Mouse (Mus musculus) hindbrain, embryonic 16.5 days (tissue): ENCODE measurements around the gene Alb. TPM values are rescaled to one million over a fixed set of nuclear protein-coding genes. Genes with fewer than 3 reads are reported as not detected.

Experiments used
- ATAC-seq: fragments of 200-750 bp; cut with Nextera tagmentation; 2 replicates; pipeline ENCODE4 v1.8.0; 2017; ENCODE audit warnings: moderate TSS enrichment, moderate library complexity
- H3K27ac ChIP-seq: fragments of 300-500 bp; sonication (generic); 2 replicates; pipeline ENCODE4 v1.5.1; 2014; ENCODE audit warnings: low read depth, mild to moderate bottlenecking, control low read depth, low read length, moderate library complexity
- H3K27me3 ChIP-seq: fragments of 300-500 bp; sonication (generic); replicated peaks from 2 replicates; pipeline ENCODE4 v1.6.1; 2014; ENCODE audit warnings: low read length; ENCODE audit not compliant: control insufficient read depth, insufficient read depth
- H3K36me3 ChIP-seq: fragments of 300-500 bp; sonication (generic); 2 replicates; pipeline ENCODE4 v1.6.1; 2014; ENCODE audit warnings: mild to moderate bottlenecking, low read length, moderate library complexity, mixed read lengths; ENCODE audit not compliant: control insufficient read depth, insufficient read depth
- H3K4me1 ChIP-seq: fragments of 300-500 bp; sonication (generic); 2 replicates; pipeline ENCODE4 v1.6.1; 2014; ENCODE audit warnings: low read depth, low read length; ENCODE audit not compliant: control insufficient read depth, insufficient read depth
- H3K4me2 ChIP-seq: fragments of 300-500 bp; sonication (generic); 2 replicates; pipeline ENCODE4 v1.6.1; 2014; ENCODE audit warnings: mild to moderate bottlenecking, low read length, control low read depth, moderate library complexity
- H3K4me3 ChIP-seq: fragments of 300-500 bp; sonication (generic); 2 replicates; pipeline ENCODE4 v1.5.1; 2014; ENCODE audit warnings: mild to moderate bottlenecking, low read length, control low read depth, moderate library complexity
- H3K9ac ChIP-seq: fragments of 300-500 bp; sonication (generic); 2 replicates; pipeline ENCODE4 v1.6.1; 2014; ENCODE audit warnings: low read depth, mild to moderate bottlenecking, control low read depth, low read length, moderate library complexity
- H3K9me3 ChIP-seq: fragments of 300-500 bp; sonication (generic); 2 replicates; pipeline ENCODE4 v1.6.1; 2014; ENCODE audit warnings: mild to moderate bottlenecking, low read length, moderate library complexity; ENCODE audit not compliant: control insufficient read depth
- WGBS: fragments of 180-500 bp; shearing (Covaris S2); extraction: QIAGEN DNeasy Blood & Tissue Kit; methylation state at CpG from one replicate; pipeline ENCODE4 v1.1.7; 2014; 5-methylcytosine and 5-hydroxymethylcytosine counted together
- polyA plus RNA-seq: library from polyadenylated mRNA; unstranded; fragments of >200 nt; fragmentation: Nextera tagmentation; extraction: Ambion mirVana; gene quantifications from 2 replicates; pipeline ENCODE4 v1.2.1, GENCODE M21; 2015

The Alb gene
- polyA plus RNA-seq, 1 experiment from 2014 or later: not detected

GRCm38 (mm10) chr5:90452711-90453110, 8.0 kb upstream of the Alb start:
- Histone ChIP-seq H3K4me2 (no peak overlapping the region), H3K27me3 (no peaks in the 10 kb centered on the region), H3K27ac (no peak overlapping the region), H3K9ac (no peak overlapping the region), H3K9me3 (no peaks in the 10 kb centered on the region), H3K36me3 (no peaks in the 10 kb centered on the region), H3K4me1 (no peaks in the 10 kb centered on the region), H3K4me3 (no peak overlapping the region)
- no peak for ATAC-seq
- WGBS: 79% methylated on average over 4 of the region's 4 CpGs

GRCm38 (mm10) chr5:90457241-90457640, 3.5 kb upstream of the Alb start:
- no peak for ATAC-seq
- H3K4me3 ChIP-seq: no peak overlapping the region
- no peak overlapping the region for H3K9ac ChIP-seq
- WGBS: 87% methylated on average over 1 of the region's 1 CpGs
- H3K4me1 ChIP-seq: no peaks in the 10 kb centered on the region
- H3K27ac ChIP-seq: no peak overlapping the region
- H3K4me2 ChIP-seq: no peak overlapping the region
- H3K9me3 ChIP-seq: no peaks in the 10 kb centered on the region
- no peaks in the 10 kb centered on the region for H3K36me3 ChIP-seq
- no peaks in the 10 kb centered on the region for H3K27me3 ChIP-seq

DNA sequence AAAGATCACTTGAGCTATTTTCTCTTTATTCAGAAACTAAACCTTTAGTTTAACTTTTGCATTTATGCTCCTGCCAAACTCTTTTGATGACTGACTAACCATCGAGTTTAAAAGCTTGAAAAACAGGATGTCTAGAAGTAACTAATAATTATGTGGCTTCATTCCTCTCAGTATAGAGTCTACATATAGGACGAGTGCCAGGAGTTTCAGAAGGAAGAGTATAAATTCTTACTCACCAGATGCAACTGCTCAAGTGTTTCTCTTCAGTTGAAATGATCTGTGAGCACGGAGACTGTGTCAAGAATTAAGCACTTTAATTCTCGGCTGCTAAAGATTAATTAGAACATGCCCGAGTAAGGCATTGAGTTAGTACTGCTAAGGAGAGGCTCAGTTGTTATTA, 2.0 kb upstream of the Alb start:
- no peaks in the 10 kb centered on the region for H3K4me1 ChIP-seq
- H3K27me3 ChIP-seq: no peaks in the 10 kb centered on the region
- H3K36me3 ChIP-seq: no peaks in the 10 kb centered on the region
- ATAC-seq: no peak
- no peak overlapping the region for H3K4me2 ChIP-seq
- H3K27ac ChIP-seq: no peak overlapping the region
- H3K9me3 ChIP-seq: no peaks in the 10 kb centered on the region
- WGBS: 86% methylated on average over 5 of the region's 5 CpGs
- H3K9ac ChIP-seq: no peak overlapping the region
- no peak overlapping the region for H3K4me3 ChIP-seq

GRCm38 (mm10) chr5:90466806-90467205, 6.1 kb downstream of the Alb start:
- H3K27me3 ChIP-seq: no peaks in the 10 kb centered on the region
- no peaks in the 10 kb centered on the region for H3K4me1 ChIP-seq
- 79% methylated on average over 4 of the region's 4 CpGs for WGBS
- ATAC-seq: no peak
- H3K9me3 ChIP-seq: no peaks in the 10 kb centered on the region
- no peaks in the 10 kb centered on the region for H3K36me3 ChIP-seq
- no peak overlapping the region for H3K9ac ChIP-seq
- no peak overlapping the region for H3K4me2 ChIP-seq
- H3K27ac ChIP-seq: no peak overlapping the region
- H3K4me3 ChIP-seq: no peak overlapping the region

DNA sequence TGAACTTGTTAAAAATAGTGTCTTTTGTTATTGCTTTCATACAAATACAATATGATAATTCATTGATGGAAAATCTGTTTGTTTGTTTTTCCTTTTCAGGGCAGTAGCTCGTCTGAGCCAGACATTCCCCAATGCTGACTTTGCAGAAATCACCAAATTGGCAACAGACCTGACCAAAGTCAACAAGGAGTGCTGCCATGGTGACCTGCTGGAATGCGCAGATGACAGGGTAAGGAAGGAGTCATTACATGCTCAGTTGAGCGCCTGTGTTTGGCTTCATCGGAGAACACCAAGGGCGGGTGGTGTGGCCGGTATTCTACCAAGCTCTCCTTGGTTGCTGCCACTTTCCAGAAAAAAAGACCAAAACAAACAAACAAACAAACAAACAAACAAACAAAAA, 6.5 kb downstream of the Alb start:
- Histone ChIP-seq H3K27ac (no peak overlapping the region), H3K4me3 (no peak overlapping the region), H3K4me2 (no peak overlapping the region), H3K9me3 (no peaks in the 10 kb centered on the region), H3K36me3 (no peaks in the 10 kb centered on the region), H3K9ac (no peak overlapping the region), H3K4me1 (no peaks in the 10 kb centered on the region), H3K27me3 (no peaks in the 10 kb centered on the region)
- WGBS: 9% methylated on average over 6 of the region's 6 CpGs
- ATAC-seq: no peak

DNA sequence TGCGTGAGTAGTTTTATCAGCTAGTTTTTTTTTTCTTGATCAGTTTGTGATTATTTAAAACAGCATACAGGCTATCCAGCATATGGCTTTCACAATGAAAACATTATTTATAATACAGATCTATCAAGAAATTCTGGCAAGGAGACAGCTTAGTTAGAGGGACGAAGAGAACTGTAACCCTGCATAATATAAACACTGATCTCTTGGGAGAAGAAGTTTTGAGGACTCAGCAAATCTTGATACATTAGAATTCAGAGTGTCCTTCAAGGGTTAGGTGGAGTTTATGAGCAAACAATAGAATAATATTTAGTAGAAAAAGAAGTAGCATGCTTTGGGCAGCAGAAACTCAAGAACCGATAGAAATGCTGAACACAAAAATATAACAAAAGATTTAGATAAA, 10.1 kb downstream of the Alb start:
- no peak overlapping the region for H3K4me3 ChIP-seq
- no peaks in the 10 kb centered on the region for H3K36me3 ChIP-seq
- WGBS: 91% methylated on average over 3 of the region's 3 CpGs
- H3K9ac ChIP-seq: no peak overlapping the region
- H3K27me3 ChIP-seq: no peaks in the 10 kb centered on the region
- ATAC-seq: no peak
- H3K27ac ChIP-seq: no peak overlapping the region
- no peaks in the 10 kb centered on the region for H3K9me3 ChIP-seq
- no peaks in the 10 kb centered on the region for H3K4me1 ChIP-seq
- no peak overlapping the region for H3K4me2 ChIP-seq

GRCm38 (mm10) chr5:90473902-90474301, 13.2 kb downstream of the Alb start:
- ATAC-seq: no peak
- Histone ChIP-seq H3K9ac (no peak overlapping the region), H3K27ac (no peak overlapping the region), H3K36me3 (no peaks in the 10 kb centered on the region), H3K4me1 (no peaks in the 10 kb centered on the region), H3K27me3 (no peaks in the 10 kb centered on the region), H3K4me2 (no peak overlapping the region), H3K9me3 (no peaks in the 10 kb centered on the region), H3K4me3 (no peak overlapping the region)
- WGBS: 89% methylated on average over 4 of the region's 4 CpGs

DNA sequence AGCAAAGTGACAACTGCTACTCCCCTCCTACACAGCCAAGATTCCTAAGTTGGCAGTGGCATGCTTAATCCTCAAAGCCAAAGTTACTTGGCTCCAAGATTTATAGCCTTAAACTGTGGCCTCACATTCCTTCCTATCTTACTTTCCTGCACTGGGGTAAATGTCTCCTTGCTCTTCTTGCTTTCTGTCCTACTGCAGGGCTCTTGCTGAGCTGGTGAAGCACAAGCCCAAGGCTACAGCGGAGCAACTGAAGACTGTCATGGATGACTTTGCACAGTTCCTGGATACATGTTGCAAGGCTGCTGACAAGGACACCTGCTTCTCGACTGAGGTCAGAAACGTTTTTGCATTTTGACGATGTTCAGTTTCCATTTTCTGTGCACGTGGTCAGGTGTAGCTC, 13.7 kb downstream of the Alb start:
- Histone ChIP-seq H3K9me3 (no peaks in the 10 kb centered on the region), H3K4me3 (no peak overlapping the region), H3K4me1 (no peaks in the 10 kb centered on the region), H3K27me3 (no peaks in the 10 kb centered on the region), H3K4me2 (no peak overlapping the region), H3K27ac (no peak overlapping the region), H3K36me3 (no peaks in the 10 kb centered on the region), H3K9ac (no peak overlapping the region)
- ATAC-seq: no peak
- WGBS: 95% methylated on average over 5 of the region's 5 CpGs

DNA sequence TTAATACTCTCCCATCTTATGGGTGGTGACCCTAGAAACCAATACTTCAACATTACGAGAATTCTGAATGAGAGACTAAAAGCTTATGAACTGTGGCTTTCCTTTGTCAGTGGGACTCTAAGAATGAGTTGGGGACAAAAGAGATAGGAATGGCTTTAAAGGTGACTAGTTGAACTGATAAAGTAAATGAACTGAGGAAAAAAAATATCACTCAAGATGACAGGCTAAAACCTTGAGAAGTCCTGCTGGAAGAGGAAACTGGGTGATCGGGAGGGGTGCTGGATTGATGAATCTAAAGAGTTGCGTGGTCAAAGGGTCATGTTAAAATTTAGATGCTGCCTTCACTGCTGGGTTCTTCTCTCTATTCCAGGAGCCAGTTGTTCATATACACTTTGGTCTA, 16.0 kb downstream of the Alb start:
- no peaks in the 10 kb centered on the region for H3K36me3 ChIP-seq
- no peak overlapping the region for H3K27ac ChIP-seq
- no peak overlapping the region for H3K4me2 ChIP-seq
- no peak for ATAC-seq
- H3K9ac ChIP-seq: no peak overlapping the region
- 88% methylated on average over 3 of the region's 3 CpGs for WGBS
- H3K9me3 ChIP-seq: no peaks in the 10 kb centered on the region
- no peak overlapping the region for H3K4me3 ChIP-seq
- no peaks in the 10 kb centered on the region for H3K27me3 ChIP-seq
- H3K4me1 ChIP-seq: no peaks in the 10 kb centered on the region
